Mouse (Mus musculus) layer of hippocampus, adult 2 months (tissue): ENCODE data around the gene Gm45785. TPM values are rescaled to one million over a fixed set of nuclear protein-coding genes. Genes with fewer than 3 reads are reported as not detected.

Experiments
- DNase-seq, 2 experiments: peaks; one replicate each; pipeline ENCODE4 v3.0.0; 2022; ENCODE audit warnings: low spot score in 2 of 2
- H3K27ac ChIP-seq: fragments of 200-600 bp; 2 replicates; pipeline ENCODE4 v1.8.1; 2022
- H3K4me3 ChIP-seq: fragments of 200-600 bp; 2 replicates; pipeline ENCODE4 v1.8.1; 2022; ENCODE audit warnings: mild to moderate bottlenecking
- CTCF ChIP-seq: fragments of 200-600 bp; conservative IDR thresholded peaks from 2 replicates; pipeline ENCODE4 v1.8.1; 2022; ENCODE audit warnings: antibody characterized with exemption, mild to moderate bottlenecking, moderate library complexity
- total RNA-seq, 2 experiments: library from RNA; stranded (reverse); gene quantifications; 2 replicates each; pipeline ENCODE4 v1.2.3; 2021

Gm45785 gene
- total RNA-seq, 2 experiments from 2014 or later, result 1.8 TPM; not detected in 1

GRCm38 (mm10) chr7:140802629-140803028 is 53.5 kb downstream of the Gm45785 start:
- H3K4me3 ChIP-seq, result no peak overlapping the region

GRCm38 (mm10) chr7:140798212-140798611 is 57.9 kb downstream of the Gm45785 start:
- Histone ChIP-seq H3K27ac (no peak overlapping the region), H3K4me3 (no peak overlapping the region)
- DNase-seq, result no peak
- no peak for TF ChIP-seq CTCF

More at GRCm38 (mm10) chr7:140802629-140803028, 53.5 kb downstream of the Gm45785 start:
- TF ChIP-seq CTCF, result no peak
- no peak overlapping the region for H3K27ac ChIP-seq
- DNase-seq, result no peak

- no peak for DNase-seq
- Histone ChIP-seq H3K4me3 (no peak overlapping the region), H3K27ac (no peak overlapping the region)
- TF ChIP-seq CTCF, result 0 out of 2 replicates have a peak, but pooled peaks have one; percentile 12
Observed at GRCm38 (mm10) chr7:140797619-140798018, 58.5 kb downstream of the Gm45785 start.

- Histone ChIP-seq H3K4me3 (no peak overlapping the region), H3K27ac (no peak overlapping the region)
- no peak for DNase-seq
- no peak for TF ChIP-seq CTCF
Observed at GRCm38 (mm10) chr7:140793541-140793940, 62.6 kb downstream of the Gm45785 start.

GRCm38 (mm10) chr7:140788053-140788435 is 68.1 kb downstream of the Gm45785 start:
- Histone ChIP-seq H3K27ac (no peak overlapping the region), H3K4me3 (no peak overlapping the region)
- TF ChIP-seq CTCF, result no peak
- no peak for DNase-seq

- H3K4me3 ChIP-seq, result no peak within 1 kb of the TSS
- no peak for DNase-seq
- no peak within 1 kb of the TSS for H3K27ac ChIP-seq
- TF ChIP-seq CTCF, result no peak
Observed at GRCm38 (mm10) chr7:140787406-140788052, 68.6 kb downstream of the Gm45785 start, which contains the start of gene Syce1. Gene Syce1 (minus strand): TSS chr7:140787852.

- no peak overlapping the region for H3K27ac ChIP-seq
- no peak for TF ChIP-seq CTCF
- H3K4me3 ChIP-seq, result no peak overlapping the region
- no peak for DNase-seq
Observed at GRCm38 (mm10) chr7:140780548-140780947, 75.6 kb downstream of the Gm45785 start.

Other genes starting within 250 kb of the Gm45785 start
- under 1 TPM in 1 of 2 experiments, not detected in 1; 0.29 TPM for gene Olfr61, start 227.4 kb downstream of the Gm45785 start, total RNA-seq
- under 1 TPM in 1 of 2 experiments, not detected in 1; 0.34 TPM for gene Olfr53, start 209.9 kb downstream of the Gm45785 start, total RNA-seq
- under 1 TPM; 0.20 to 0.23 TPM for gene Olfr539, start 196.4 kb downstream of the Gm45785 start, total RNA-seq
- gene Olfr45, start 174.4 kb downstream of the Gm45785 start, total RNA-seq, result under 1 TPM; 0.12 to 0.13 TPM
- gene Olfr541, start 159.1 kb downstream of the Gm45785 start, total RNA-seq, result not detected
- not detected for gene Cyp2e1, start 92.6 kb downstream of the Gm45785 start, total RNA-seq
- gene Syce1, start 68.5 kb downstream of the Gm45785 start, total RNA-seq, result not detected
- gene Zfp941, start 34.2 kb downstream of the Gm45785 start, total RNA-seq, result 10 to 100 TPM; 10.7 to 18.0 TPM
- gene Urah, start 21.3 kb downstream of the Gm45785 start, total RNA-seq, result 1 to 10 TPM; 1.1 to 1.4 TPM
- gene Scgb1c1, start 10.8 kb downstream of the Gm45785 start, total RNA-seq, result not detected
- not detected for gene Odf3, start 8.5 kb downstream of the Gm45785 start, total RNA-seq
- gene Ric8a, start 626 bp upstream of the Gm45785 start, total RNA-seq, result 10 to 100 TPM; 78.2 to 82.8 TPM
- gene Bet1l, start 1.2 kb upstream of the Gm45785 start, total RNA-seq, result 10 to 100 TPM; 25.1 to 28.3 TPM
- gene Psmd13, start 25.6 kb upstream of the Gm45785 start, total RNA-seq, result 100 to 1,000 TPM; 111 to 113 TPM
- gene Sirt3, start 26.0 kb upstream of the Gm45785 start, total RNA-seq, result 10 to 100 TPM; 69.2 to 73.2 TPM
- gene Cox8b, start 44.1 kb upstream of the Gm45785 start, total RNA-seq, result 1 to 10 TPM in 1 of 2 experiments, not detected in 1; 1.3 TPM
- gene Nlrp6, start 64.6 kb upstream of the Gm45785 start, total RNA-seq, result under 1 TPM; 0.27 to 0.51 TPM
- 1 to 10 TPM; 4.0 to 7.1 TPM for gene Pgghg, start 85.1 kb upstream of the Gm45785 start, total RNA-seq
- not detected for gene Ifitm5, start 94.0 kb upstream of the Gm45785 start, total RNA-seq
- not detected for gene Gm45717, start 99.6 kb upstream of the Gm45785 start, total RNA-seq
- gene Ifitm2, start 99.7 kb upstream of the Gm45785 start, total RNA-seq, result 10 to 100 TPM; 13.0 to 16.3 TPM
- gene Ifitm1, start 110.9 kb upstream of the Gm45785 start, total RNA-seq, result 1 to 10 TPM; 1.9 to 2.9 TPM
- gene Ifitm3, start 154.4 kb upstream of the Gm45785 start, total RNA-seq, result 10 to 100 TPM in 1 of 2 experiments, 1 to 10 TPM in 1; 9.6 to 13.9 TPM
- not detected for gene Ifitm6, start 161.6 kb upstream of the Gm45785 start, total RNA-seq
- not detected for gene Gm17387, start 172.8 kb upstream of the Gm45785 start, total RNA-seq
- gene B4galnt4, start 204.8 kb upstream of the Gm45785 start, total RNA-seq, result 100 to 1,000 TPM in 1 of 2 experiments, 10 to 100 TPM in 1; 93.4 to 101 TPM
- gene Pkp3, start 221.9 kb upstream of the Gm45785 start, total RNA-seq, result not detected
- gene Sigirr, start 244.2 kb upstream of the Gm45785 start, total RNA-seq, result 1 to 10 TPM; 2.1 to 2.5 TPM